Mouse (Mus musculus) urinary bladder, postnatal 25 days (tissue): ENCODE measurements at regions not wholly inside any gene's neighbourhood (a gene's known extent, or its start where the extent isn't known, plus 50 kb on each side); places are given as distances from the start of the nearest gene placed in this dataset.
"Not testable (repeated sequence)": the region's sequence is repeated elsewhere in the genome, so short reads cannot be mapped to it uniquely, and the experiment has no call there.

ENCODE experiments used
- DNase-seq: peaks from one replicate; pipeline ENCODE4 v3.0.0; 2022; ENCODE audit warnings: low spot score

- no peak for DNase-seq
These were observed 224.8 kb upstream of the Irx4 start for GRCm38 (mm10) chr13:73035336-73035940.

- DNase-seq: no peak
These were observed 220.5 kb upstream of the Irx4 start for GRCm38 (mm10) chr13:73039731-73040130.

GRCm38 (mm10) chr13:73041233-73042040 is 218.8 kb upstream of the Irx4 start:
- no peak for DNase-seq

- DNase-seq: no peak
These were observed 190.3 kb upstream of the Irx4 start for GRCm38 (mm10) chr13:73069840-73070530.

GRCm38 (mm10) chr13:73070531-73070908 is 189.8 kb upstream of the Irx4 start:
- no peak for DNase-seq

- no peak for DNase-seq
These were observed 189.2 kb upstream of the Irx4 start for GRCm38 (mm10) chr13:73071032-73071431.

- no peak for DNase-seq
These were observed 188.1 kb upstream of the Irx4 start for GRCm38 (mm10) chr13:73071854-73072852.

- no peak for DNase-seq
These were observed 182.3 kb upstream of the Irx4 start for GRCm38 (mm10) chr13:73077866-73078430.

- DNase-seq: not testable (repeated sequence)
These were observed 172.5 kb upstream of the Irx4 start for GRCm38 (mm10) chr13:73087815-73088214.

- DNase-seq: no peak
These were observed 168.4 kb upstream of the Irx4 start for GRCm38 (mm10) chr13:73091886-73092285.

GRCm38 (mm10) chr13:73097502-73097901 is 162.8 kb upstream of the Irx4 start:
- no peak for DNase-seq

GRCm38 (mm10) chr13:73099407-73099806 is 160.9 kb upstream of the Irx4 start:
- DNase-seq: no peak

GRCm38 (mm10) chr13:73107250-73107993 is 152.9 kb upstream of the Irx4 start:
- DNase-seq: no peak

GRCm38 (mm10) chr13:73116822-73117632 is 143.3 kb upstream of the Irx4 start:
- DNase-seq: no peak

- no peak for DNase-seq
These were observed 142.6 kb upstream of the Irx4 start for GRCm38 (mm10) chr13:73117633-73118076.

GRCm38 (mm10) chr13:73122945-73123344 is 137.3 kb upstream of the Irx4 start:
- DNase-seq: no peak

GRCm38 (mm10) chr13:73131270-73131669 is 129.0 kb upstream of the Irx4 start:
- no peak for DNase-seq

GRCm38 (mm10) chr13:73132746-73133145 is 127.5 kb upstream of the Irx4 start:
- DNase-seq: peak; percentile 27

GRCm38 (mm10) chr13:73134929-73135328 is 125.3 kb upstream of the Irx4 start:
- DNase-seq: no peak

- DNase-seq: no peak
These were observed 119.0 kb upstream of the Irx4 start for GRCm38 (mm10) chr13:73141302-73141701.
